Mouse (Mus musculus) neural tube, embryonic 11.5 days (tissue): Measurements from ENCODE around the gene Kdm2a. TPM values are rescaled to one million over a fixed set of nuclear protein-coding genes. Genes with fewer than 3 reads are reported as not detected.

Source experiments
- ATAC-seq: fragments of 200-750 bp; cut with Nextera tagmentation; 2 replicates; pipeline ENCODE4 v1.8.0; 2017; ENCODE audit warnings: moderate number of reproducible peaks, mild to moderate bottlenecking, moderate TSS enrichment, moderate library complexity; ENCODE audit not compliant: insufficient read depth, low FRiP score, low TSS enrichment
- DNase-seq: peaks from one replicate; pipeline ENCODE4 v3.0.0-alpha.2; 2015; ENCODE audit warnings: low spot score
- H3K27ac ChIP-seq: fragments of 300-500 bp; sonication (generic); 2 replicates; pipeline ENCODE4 v1.5.1; 2014; ENCODE audit warnings: low read depth, mild to moderate bottlenecking, low read length
- H3K27me3 ChIP-seq: fragments of 300-500 bp; sonication (generic); 2 replicates; pipeline ENCODE4 v1.6.1; 2014; ENCODE audit warnings: mild to moderate bottlenecking, low read length, mixed read lengths; ENCODE audit not compliant: control insufficient read depth, insufficient read depth
- H3K36me3 ChIP-seq: fragments of 300-500 bp; sonication (generic); 2 replicates; pipeline ENCODE4 v1.6.1; 2014; ENCODE audit warnings: mild to moderate bottlenecking, low read length, moderate library complexity, mixed read lengths; ENCODE audit not compliant: control insufficient read depth, insufficient read depth
- H3K4me1 ChIP-seq: fragments of 300-500 bp; sonication (generic); 2 replicates; pipeline ENCODE4 v1.6.1; 2014; ENCODE audit warnings: low read length, mixed read lengths; ENCODE audit not compliant: control insufficient read depth, insufficient read depth
- H3K4me2 ChIP-seq: fragments of 300-500 bp; sonication (generic); 2 replicates; pipeline ENCODE4 v1.6.1; 2014; ENCODE audit warnings: low read depth, mild to moderate bottlenecking, moderate library complexity
- H3K4me3 ChIP-seq: fragments of 300-500 bp; sonication (generic); 2 replicates; pipeline ENCODE4 v1.5.1; 2014; ENCODE audit warnings: low read depth, low read length
- H3K9ac ChIP-seq: fragments of 300-500 bp; sonication (generic); 2 replicates; pipeline ENCODE4 v1.6.1; 2014; ENCODE audit warnings: mild to moderate bottlenecking, low read length
- H3K9me3 ChIP-seq: fragments of 300-500 bp; sonication (generic); 2 replicates; pipeline ENCODE4 v1.6.1; 2016; ENCODE audit warnings: low read length; ENCODE audit not compliant: control insufficient read depth
- WGBS: fragments of 180-500 bp; shearing (Covaris S2); extraction: QIAGEN DNeasy Blood & Tissue Kit; methylation state at CpG from one replicate; pipeline ENCODE4 v1.1.7; 2014; 5-methylcytosine and 5-hydroxymethylcytosine counted together
- polyA plus RNA-seq: library from polyadenylated mRNA; unstranded; fragments of >200 nt; fragmentation: Nextera tagmentation; extraction: Ambion mirVana; gene quantifications from 2 replicates; pipeline ENCODE4 v1.2.1, GENCODE M21; 2014

The Kdm2a gene
- polyA plus RNA-seq, 1 experiment from 2014 or later = 44.1 TPM

DNA sequence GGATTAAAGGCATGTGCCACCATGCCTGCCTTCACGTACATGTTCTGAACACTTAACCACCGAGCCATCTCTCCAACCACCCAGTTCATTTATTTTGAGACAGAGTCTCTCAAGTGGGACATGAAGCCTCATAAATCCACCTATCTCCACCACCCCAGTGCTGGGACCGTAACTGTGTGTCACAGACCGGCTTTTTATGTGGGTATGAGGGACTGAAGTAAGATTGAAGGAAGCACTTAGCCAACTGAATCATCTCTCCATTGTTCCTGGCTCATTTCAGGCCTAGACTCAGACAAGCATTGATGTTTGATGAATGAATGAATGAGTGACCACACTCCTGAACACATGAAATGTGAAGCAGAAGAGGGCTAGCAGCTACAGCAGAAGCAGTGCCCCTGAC, 88.8 kb downstream of the Kdm2a start:
- Histone ChIP-seq H3K4me1 (peaks cover 11% of the 10 kb centered on the region), H3K4me3 (no peak overlapping the region), H3K27ac (no peak overlapping the region), H3K4me2 (no peak overlapping the region), H3K27me3 (no peaks in the 10 kb centered on the region), H3K36me3 (no peaks in the 10 kb centered on the region), H3K9me3 (no peaks in the 10 kb centered on the region), H3K9ac (no peak overlapping the region)
- no peak for DNase-seq
- no peak for ATAC-seq
- WGBS = 90% methylated on average over 4 of the region's 4 CpGs

GRCm38 (mm10) chr19:4306190-4306577, 91.9 kb downstream of the Kdm2a start, which contains the start of gene Grk2:
Grk2 (minus strand) TSS chr19:4306222.
- Histone ChIP-seq H3K9ac (peak within 1 kb of the TSS; percentile 77), H3K27ac (peak within 1 kb of the TSS; percentile 67), H3K9me3 (no peaks in the 10 kb centered on the region), H3K27me3 (no peaks in the 10 kb centered on the region), H3K4me3 (peak within 1 kb of the TSS; percentile 72), H3K4me2 (peak within 1 kb of the TSS; percentile 94), H3K36me3 (no peaks in the 10 kb centered on the region), H3K4me1 (peaks cover 25% of the 10 kb centered on the region)
- ATAC-seq (peak; percentile 79), DNase-seq (peak; percentile 85)
- WGBS = 0% methylated on average over 19 of the region's 46 CpGs

DNA sequence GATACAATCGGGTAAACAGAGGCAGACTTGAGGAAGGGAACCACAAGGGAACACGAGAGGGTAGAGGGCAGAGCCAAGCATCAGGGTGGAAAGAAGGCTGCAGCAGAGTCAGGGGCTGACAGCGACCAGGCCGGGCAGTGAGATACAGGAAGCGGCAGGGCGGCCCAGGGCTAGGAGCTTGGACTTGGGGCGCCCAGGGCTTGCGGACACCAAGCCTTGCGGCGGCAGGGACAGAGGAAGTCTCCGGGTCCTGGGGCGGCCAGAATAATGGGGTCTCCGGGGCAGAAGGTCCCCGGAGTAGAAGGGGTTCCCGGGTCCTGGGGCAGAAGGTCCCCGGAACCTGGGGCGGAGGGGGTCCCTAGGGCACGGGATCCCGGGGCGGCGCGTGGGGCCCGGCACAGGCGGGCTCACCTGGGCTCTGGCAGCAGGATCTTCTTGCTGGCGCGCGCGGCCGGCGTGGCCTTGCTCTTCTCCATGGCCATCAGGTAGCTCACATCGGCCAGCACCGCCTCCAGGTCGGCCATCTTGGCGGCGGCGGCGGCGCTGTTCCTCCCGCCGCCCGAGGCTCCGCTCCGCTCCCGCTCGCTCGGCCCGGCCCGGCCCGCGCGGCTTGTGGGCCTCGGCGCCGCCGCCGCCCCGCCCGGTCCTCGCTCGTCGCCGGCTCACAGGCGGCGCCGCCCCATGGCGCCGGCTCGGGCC, 92.4 kb downstream of the Kdm2a start:
- ATAC-seq = peak; percentile 69
- no peaks in the 10 kb centered on the region for H3K36me3 ChIP-seq
- peak overlapping the region; percentile 94 for H3K4me2 ChIP-seq
- peak; percentile 65 for DNase-seq
- peak overlapping the region; percentile 67 for H3K27ac ChIP-seq
- peak overlapping the region; percentile 77 for H3K9ac ChIP-seq
- H3K4me1 ChIP-seq = peaks cover 28% of the 10 kb centered on the region
- H3K27me3 ChIP-seq = no peaks in the 10 kb centered on the region
- under 1% methylated on average over 32 of the region's 68 CpGs for WGBS
- H3K9me3 ChIP-seq = no peaks in the 10 kb centered on the region
- peak overlapping the region; percentile 72 for H3K4me3 ChIP-seq

GRCm38 (mm10) chr19:4304871-4305321, 93.2 kb downstream of the Kdm2a start:
- no peak for DNase-seq
- Histone ChIP-seq H3K4me2 (peak overlapping the region; percentile 94), H3K4me1 (peaks cover 31% of the 10 kb centered on the region), H3K36me3 (no peaks in the 10 kb centered on the region), H3K27me3 (no peaks in the 10 kb centered on the region), H3K27ac (no peak overlapping the region), H3K4me3 (peak overlapping the region; percentile 72), H3K9me3 (no peaks in the 10 kb centered on the region), H3K9ac (peak overlapping the region; percentile 77)
- no peak for ATAC-seq
- WGBS = 71% methylated on average over 4 of the region's 4 CpGs

- DNase-seq (no peak), ATAC-seq (no peak)
- no peak overlapping the region; the same call in 1 of the 2 replicates for H3K9ac ChIP-seq
- peaks cover 31% of the 10 kb centered on the region for H3K4me1 ChIP-seq
- peak overlapping the region; percentile 72; the same call in 1 of the 2 replicates for H3K4me3 ChIP-seq
- no peak overlapping the region for H3K27ac ChIP-seq
- H3K27me3 ChIP-seq = no peaks in the 10 kb centered on the region
- H3K4me2 ChIP-seq = peak overlapping the region; percentile 94
- no peaks in the 10 kb centered on the region for H3K9me3 ChIP-seq
- WGBS = 77% methylated on average over 5 of the region's 5 CpGs
- no peaks in the 10 kb centered on the region for H3K36me3 ChIP-seq
Measured at GRCm38 (mm10) chr19:4304251-4304821, 93.7 kb downstream of the Kdm2a start.

DNA sequence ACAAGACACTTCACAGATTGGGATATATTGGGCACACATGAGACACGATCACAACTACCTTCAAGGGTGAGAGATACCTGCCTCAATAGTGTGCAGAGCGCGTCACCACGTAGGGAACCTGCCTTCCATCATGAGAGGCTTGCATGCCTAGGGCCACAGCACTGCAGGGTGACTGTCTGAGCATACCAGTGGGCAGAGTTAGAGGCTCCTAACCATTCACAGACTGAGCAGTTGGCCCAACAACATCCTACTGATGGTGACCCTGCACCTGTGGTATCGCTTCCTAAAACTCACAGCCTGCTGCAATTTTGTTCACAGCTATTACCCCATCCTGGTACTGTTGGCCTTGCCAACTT, 94.5 kb downstream of the Kdm2a start:
- DNase-seq (no peak), ATAC-seq (no peak)
- Histone ChIP-seq H3K4me2 (no peak overlapping the region), H3K9me3 (no peaks in the 10 kb centered on the region), H3K27ac (no peak overlapping the region), H3K4me3 (no peak overlapping the region), H3K36me3 (no peaks in the 10 kb centered on the region), H3K9ac (no peak overlapping the region), H3K4me1 (peaks cover 31% of the 10 kb centered on the region), H3K27me3 (no peaks in the 10 kb centered on the region)
- 92% methylated on average over 5 of the region's 5 CpGs for WGBS

DNA sequence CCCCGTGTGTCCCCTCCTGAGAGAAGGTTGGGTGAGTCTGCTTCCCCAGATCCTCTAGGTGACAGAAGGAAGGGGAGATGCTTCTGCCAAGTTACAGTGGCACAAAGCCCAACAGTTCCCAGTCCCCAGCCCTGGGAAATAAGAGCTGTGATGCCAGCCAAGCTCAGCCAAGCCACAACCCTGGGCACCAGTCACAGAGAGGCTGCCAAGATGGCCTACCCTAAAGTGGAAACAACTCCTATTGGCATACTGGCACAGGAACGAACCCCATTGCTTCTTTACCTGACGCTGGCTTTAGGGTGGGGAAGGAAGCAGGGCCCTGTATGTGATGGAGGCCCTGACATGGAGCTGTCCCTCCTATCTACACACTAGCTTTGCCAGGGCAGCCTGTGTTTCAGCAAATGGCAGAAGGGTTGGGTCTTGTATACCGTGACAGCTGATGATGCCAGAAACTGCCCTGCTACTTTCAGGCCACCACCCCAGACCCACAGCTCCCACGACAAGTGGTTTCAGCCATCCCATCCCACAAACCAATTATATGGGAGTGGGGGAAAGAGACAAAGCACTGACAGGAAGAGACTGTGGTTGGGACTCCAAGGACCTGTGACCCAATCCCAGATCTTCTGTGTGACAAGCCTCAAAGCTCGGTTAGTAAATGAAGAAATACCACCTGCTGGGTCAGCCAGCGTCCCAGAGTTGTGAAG, 95.0 kb downstream of the Kdm2a start:
- H3K9me3 ChIP-seq = no peaks in the 10 kb centered on the region
- no peak for DNase-seq
- no peak overlapping the region for H3K9ac ChIP-seq
- no peak overlapping the region for H3K4me2 ChIP-seq
- no peak overlapping the region for H3K4me3 ChIP-seq
- no peak overlapping the region for H3K27ac ChIP-seq
- no peaks in the 10 kb centered on the region for H3K36me3 ChIP-seq
- 75% methylated on average over 7 of the region's 7 CpGs for WGBS
- peaks cover 31% of the 10 kb centered on the region for H3K4me1 ChIP-seq
- no peak for ATAC-seq
- no peaks in the 10 kb centered on the region for H3K27me3 ChIP-seq

DNA sequence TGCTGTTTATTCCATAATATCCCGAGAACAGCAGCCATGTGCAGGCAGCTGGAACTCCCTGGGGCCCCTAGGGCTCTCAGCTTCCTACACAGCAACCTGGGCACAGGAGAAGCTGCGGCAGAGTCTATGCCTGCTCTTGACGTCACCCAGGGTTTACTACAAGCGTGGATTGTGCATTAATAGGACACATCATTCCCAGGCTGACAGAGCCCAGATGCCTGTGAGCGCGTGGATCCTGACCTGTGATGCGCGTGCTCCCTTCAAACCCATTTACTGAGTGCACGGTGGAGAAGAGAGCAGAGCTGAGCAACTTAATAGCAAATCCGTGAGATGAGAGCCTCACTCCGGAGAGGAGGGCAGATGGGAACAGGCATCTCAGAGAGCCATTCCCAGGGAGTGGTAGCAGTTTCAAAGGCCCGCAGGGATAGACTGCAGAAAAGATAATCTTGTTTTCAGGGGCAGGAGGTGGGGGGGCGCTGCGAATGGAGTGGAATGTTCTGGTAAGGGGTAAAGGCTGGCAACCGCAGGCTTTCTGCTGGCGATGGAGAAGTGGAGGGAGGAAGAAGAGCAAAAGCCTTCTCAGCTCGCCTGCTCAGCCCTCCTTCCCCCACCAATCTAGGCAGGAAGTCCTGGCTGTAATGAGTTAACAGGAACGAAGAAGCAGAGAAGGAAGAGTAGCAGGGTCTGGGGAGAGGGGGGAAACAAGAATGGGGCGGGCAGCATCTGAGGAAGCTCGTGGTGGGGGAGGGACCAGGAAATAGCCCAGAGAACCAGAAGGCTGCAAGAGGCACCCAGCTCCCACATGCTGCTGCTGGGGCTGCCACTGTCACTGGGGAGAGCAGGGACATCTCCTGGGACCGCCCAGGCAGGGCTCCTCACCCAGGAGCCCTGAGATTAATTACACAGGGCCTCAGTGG, 96.1 kb downstream of the Kdm2a start:
- DNase-seq (peak; percentile 26), ATAC-seq (no peak)
- Histone ChIP-seq H3K9me3 (no peaks in the 10 kb centered on the region), H3K4me3 (no peak overlapping the region), H3K4me2 (no peak overlapping the region), H3K27ac (peak overlapping the region; percentile 41; the same call in 1 of the 2 replicates), H3K9ac (no peak overlapping the region), H3K36me3 (no peaks in the 10 kb centered on the region), H3K27me3 (no peaks in the 10 kb centered on the region), H3K4me1 (peaks cover 31% of the 10 kb centered on the region)
- 47% methylated on average over 21 of the region's 21 CpGs for WGBS
